Mouse (Mus musculus) midbrain, embryonic 13.5 days (tissue): ENCODE measurements at regions not wholly inside any gene's neighbourhood (a gene's known extent, or its start where the extent isn't known, plus 50 kb on each side); places are given as distances from the start of the nearest gene placed in this dataset.
A peak's percentile ranks its signal among the peaks of the same experiment; 100 is the strongest.

Experiments used
- ATAC-seq: fragments of 200-750 bp; cut with Nextera tagmentation; 2 replicates; pipeline ENCODE4 v1.8.0; 2017; ENCODE audit warnings: mild to moderate bottlenecking, moderate TSS enrichment, moderate library complexity
- H3K27ac ChIP-seq: fragments of 300-500 bp; sonication (generic); 2 replicates; pipeline ENCODE4 v1.5.1; 2015; ENCODE audit warnings: inconsistent platforms, mild to moderate bottlenecking, moderate library complexity
- H3K27me3 ChIP-seq: fragments of 300-500 bp; sonication (generic); 2 replicates; pipeline ENCODE4 v1.6.1; 2015; ENCODE audit warnings: mild to moderate bottlenecking, inconsistent platforms
- H3K36me3 ChIP-seq: fragments of 300-500 bp; sonication (generic); 2 replicates; pipeline ENCODE4 v1.6.1; 2015; ENCODE audit warnings: mild to moderate bottlenecking, inconsistent platforms
- H3K4me1 ChIP-seq: fragments of 300-500 bp; sonication (generic); replicated peaks from 2 replicates; pipeline ENCODE4 v1.6.1; 2015; ENCODE audit warnings: inconsistent platforms
- H3K4me2 ChIP-seq: fragments of 300-500 bp; sonication (generic); replicated peaks from 2 replicates; pipeline ENCODE4 v1.6.1; 2015; ENCODE audit warnings: moderate library complexity, mild to moderate bottlenecking, inconsistent platforms
- H3K4me3 ChIP-seq: fragments of 300-500 bp; sonication (generic); replicated peaks from 2 replicates; pipeline ENCODE4 v1.5.1; 2015; ENCODE audit warnings: mild to moderate bottlenecking, inconsistent platforms
- H3K9ac ChIP-seq: fragments of 300-500 bp; sonication (generic); replicated peaks from 2 replicates; pipeline ENCODE4 v1.6.1; 2015; ENCODE audit warnings: mild to moderate bottlenecking, inconsistent platforms
- H3K9me3 ChIP-seq: fragments of 300-500 bp; sonication (generic); 2 replicates; pipeline ENCODE4 v1.6.1; 2016; ENCODE audit warnings: mild to moderate bottlenecking, inconsistent platforms
- WGBS: fragments of 180-500 bp; shearing (Covaris S2); methylation state at CpG from one replicate; pipeline ENCODE4 v1.1.7; 2015; 5-methylcytosine and 5-hydroxymethylcytosine counted together

- H3K27ac ChIP-seq, result no peak overlapping the region
- no peak overlapping the region for H3K4me3 ChIP-seq
- no peaks in the 10 kb centered on the region for H3K27me3 ChIP-seq
- no peaks in the 10 kb centered on the region; the same call in 1 of the 2 replicates for H3K4me1 ChIP-seq
- no peaks in the 10 kb centered on the region for H3K9me3 ChIP-seq
- no peak overlapping the region for H3K4me2 ChIP-seq
- WGBS, result 90% methylated on average over 2 of the region's 2 CpGs
- H3K36me3 ChIP-seq, result no peaks in the 10 kb centered on the region
- H3K9ac ChIP-seq, result no peak overlapping the region
- no peak for ATAC-seq
These were observed 95.9 kb upstream of the Cadm1 start for GRCm38 (mm10) chr9:47434091-47434490.

- no peak overlapping the region for H3K4me2 ChIP-seq
- peaks cover 3% of the 10 kb centered on the region; the same call in 1 of the 2 replicates for H3K27me3 ChIP-seq
- peaks cover 14% of the 10 kb centered on the region for H3K4me1 ChIP-seq
- ATAC-seq, result no peak
- WGBS, result 74% methylated on average over 4 of the region's 4 CpGs
- H3K4me3 ChIP-seq, result no peak overlapping the region
- H3K36me3 ChIP-seq, result no peaks in the 10 kb centered on the region
- H3K9me3 ChIP-seq, result no peaks in the 10 kb centered on the region
- H3K9ac ChIP-seq, result no peak overlapping the region
- H3K27ac ChIP-seq, result no peak overlapping the region
These were observed 91.0 kb upstream of the Cadm1 start for GRCm38 (mm10) chr9:47438976-47439375.

- WGBS, result 26% methylated on average over 11 of the region's 11 CpGs
- ATAC-seq, result peak; percentile 60; the same call in 1 of the 2 replicates
- H3K27me3 ChIP-seq, result peaks cover 3% of the 10 kb centered on the region; the same call in 1 of the 2 replicates
- peaks cover 14% of the 10 kb centered on the region for H3K4me1 ChIP-seq
- peak overlapping the region; percentile 48 for H3K4me2 ChIP-seq
- H3K9me3 ChIP-seq, result no peaks in the 10 kb centered on the region
- H3K27ac ChIP-seq, result peak overlapping the region; percentile 57
- H3K4me3 ChIP-seq, result peak overlapping the region; percentile 24
- H3K9ac ChIP-seq, result 0 out of 2 replicates have a peak overlapping the region, but pooled peaks have one; percentile 10
- H3K36me3 ChIP-seq, result no peaks in the 10 kb centered on the region
These were observed 90.5 kb upstream of the Cadm1 start for GRCm38 (mm10) chr9:47439506-47439905.

- Histone ChIP-seq H3K9ac (no peak overlapping the region), H3K27ac (no peak overlapping the region), H3K4me3 (peak overlapping the region; percentile 24), H3K36me3 (no peaks in the 10 kb centered on the region), H3K27me3 (peaks cover 3% of the 10 kb centered on the region; the same call in 1 of the 2 replicates), H3K4me1 (peaks cover 14% of the 10 kb centered on the region), H3K9me3 (no peaks in the 10 kb centered on the region), H3K4me2 (peak overlapping the region; percentile 48)
- WGBS, result 13% methylated on average over 6 of the region's 6 CpGs
- ATAC-seq, result 0 out of 2 replicates have a peak, but pooled peaks have one; percentile 63
These were observed 89.8 kb upstream of the Cadm1 start for GRCm38 (mm10) chr9:47440128-47440527.

GRCm38 (mm10) chr9:47441155-47441554 is 88.8 kb upstream of the Cadm1 start:
- H3K9ac ChIP-seq, result no peak overlapping the region
- no peaks in the 10 kb centered on the region for H3K36me3 ChIP-seq
- ATAC-seq, result no peak
- no peak overlapping the region for H3K4me2 ChIP-seq
- peaks cover 14% of the 10 kb centered on the region for H3K4me1 ChIP-seq
- 93% methylated on average over 8 of the region's 8 CpGs for WGBS
- no peaks in the 10 kb centered on the region for H3K9me3 ChIP-seq
- peaks cover 3% of the 10 kb centered on the region; the same call in 1 of the 2 replicates for H3K27me3 ChIP-seq
- no peak overlapping the region for H3K27ac ChIP-seq
- no peak overlapping the region for H3K4me3 ChIP-seq

GRCm38 (mm10) chr9:47444168-47444567 is 85.8 kb upstream of the Cadm1 start:
- H3K27me3 ChIP-seq, result peaks cover 3% of the 10 kb centered on the region; the same call in 1 of the 2 replicates
- H3K36me3 ChIP-seq, result no peaks in the 10 kb centered on the region
- no peak overlapping the region for H3K9ac ChIP-seq
- no peaks in the 10 kb centered on the region for H3K9me3 ChIP-seq
- 87% methylated on average over 2 of the region's 2 CpGs for WGBS
- no peak overlapping the region for H3K4me3 ChIP-seq
- H3K27ac ChIP-seq, result no peak overlapping the region
- no peak overlapping the region for H3K4me2 ChIP-seq
- ATAC-seq, result no peak
- peaks cover 14% of the 10 kb centered on the region for H3K4me1 ChIP-seq

GRCm38 (mm10) chr9:47444752-47445151 is 85.2 kb upstream of the Cadm1 start:
- Histone ChIP-seq H3K4me3 (no peak overlapping the region), H3K9ac (no peak overlapping the region), H3K4me2 (no peak overlapping the region), H3K4me1 (peaks cover 9% of the 10 kb centered on the region), H3K9me3 (no peaks in the 10 kb centered on the region), H3K27ac (no peak overlapping the region), H3K36me3 (no peaks in the 10 kb centered on the region), H3K27me3 (peaks cover 3% of the 10 kb centered on the region; the same call in 1 of the 2 replicates)
- 37% methylated on average over 1 of the region's 1 CpGs for WGBS
- ATAC-seq, result no peak

GRCm38 (mm10) chr9:47445332-47445731 is 84.6 kb upstream of the Cadm1 start:
- no peak overlapping the region for H3K9ac ChIP-seq
- H3K27me3 ChIP-seq, result peaks cover 3% of the 10 kb centered on the region; the same call in 1 of the 2 replicates
- H3K4me2 ChIP-seq, result no peak overlapping the region
- ATAC-seq, result no peak
- no peaks in the 10 kb centered on the region for H3K36me3 ChIP-seq
- 76% methylated on average over 6 of the region's 6 CpGs for WGBS
- H3K27ac ChIP-seq, result no peak overlapping the region
- H3K4me3 ChIP-seq, result no peak overlapping the region
- H3K4me1 ChIP-seq, result peaks cover 5% of the 10 kb centered on the region; the same call in 1 of the 2 replicates
- no peaks in the 10 kb centered on the region for H3K9me3 ChIP-seq

GRCm38 (mm10) chr9:47452752-47453151 is 77.2 kb upstream of the Cadm1 start:
- Histone ChIP-seq H3K9me3 (no peaks in the 10 kb centered on the region), H3K27ac (no peak overlapping the region), H3K36me3 (no peaks in the 10 kb centered on the region), H3K4me3 (no peak overlapping the region), H3K27me3 (no peaks in the 10 kb centered on the region), H3K4me1 (no peaks in the 10 kb centered on the region), H3K4me2 (no peak overlapping the region), H3K9ac (no peak overlapping the region)
- WGBS, result 69% methylated on average over 4 of the region's 4 CpGs
- ATAC-seq, result no peak

GRCm38 (mm10) chr9:47458721-47459418 is 71.1 kb upstream of the Cadm1 start:
- WGBS, result 52% methylated on average over 15 of the region's 15 CpGs

GRCm38 (mm10) chr9:47459461-47460049 is 70.4 kb upstream of the Cadm1 start:
- 0 out of 2 replicates have a peak, but pooled peaks cover 9% of the 10 kb centered on the region for H3K27me3 ChIP-seq
- H3K4me3 ChIP-seq, result no peak overlapping the region
- ATAC-seq, result no peak
- peaks cover 4% of the 10 kb centered on the region; the same call in 1 of the 2 replicates for H3K4me1 ChIP-seq
- H3K9me3 ChIP-seq, result no peaks in the 10 kb centered on the region
- no peak overlapping the region for H3K4me2 ChIP-seq
- H3K9ac ChIP-seq, result no peak overlapping the region
- 85% methylated on average over 8 of the region's 8 CpGs for WGBS
- H3K36me3 ChIP-seq, result no peaks in the 10 kb centered on the region
- H3K27ac ChIP-seq, result no peak overlapping the region

More at GRCm38 (mm10) chr9:47458721-47459418, 71.1 kb upstream of the Cadm1 start:
- no peaks in the 10 kb centered on the region for H3K9me3 ChIP-seq
- peaks cover 4% of the 10 kb centered on the region; the same call in 1 of the 2 replicates for H3K4me1 ChIP-seq
- H3K27ac ChIP-seq, result no peak overlapping the region
- H3K27me3 ChIP-seq, result 0 out of 2 replicates have a peak, but pooled peaks cover 9% of the 10 kb centered on the region
- H3K4me3 ChIP-seq, result no peak overlapping the region
- H3K4me2 ChIP-seq, result no peak overlapping the region
- no peak overlapping the region for H3K9ac ChIP-seq
- ATAC-seq, result no peak
- H3K36me3 ChIP-seq, result no peaks in the 10 kb centered on the region

GRCm38 (mm10) chr9:47460241-47460640 is 69.7 kb upstream of the Cadm1 start:
- peaks cover 4% of the 10 kb centered on the region; the same call in 1 of the 2 replicates for H3K4me1 ChIP-seq
- ATAC-seq, result no peak
- no peaks in the 10 kb centered on the region for H3K9me3 ChIP-seq
- no peak overlapping the region for H3K4me2 ChIP-seq
- H3K27me3 ChIP-seq, result 0 out of 2 replicates have a peak, but pooled peaks cover 9% of the 10 kb centered on the region
- no peak overlapping the region for H3K4me3 ChIP-seq
- no peaks in the 10 kb centered on the region for H3K36me3 ChIP-seq
- WGBS, result 87% methylated on average over 15 of the region's 15 CpGs
- no peak overlapping the region for H3K27ac ChIP-seq
- no peak overlapping the region for H3K9ac ChIP-seq
